Mouse (Mus musculus) heart, postnatal 0 days (tissue): ENCODE results near the gene Asic2.

Experiments used
- CTCF ChIP-seq: IDR thresholded peaks from 2 replicates; pipeline ENCODE4 v1.5.1; 2016; ENCODE audit warnings: antibody characterized with exemption, control low read depth, low read depth
- EP300 ChIP-seq: IDR thresholded peaks from 2 replicates; pipeline ENCODE4 v1.6.1; 2016; ENCODE audit warnings: antibody characterized with exemption, low read depth

DNA sequence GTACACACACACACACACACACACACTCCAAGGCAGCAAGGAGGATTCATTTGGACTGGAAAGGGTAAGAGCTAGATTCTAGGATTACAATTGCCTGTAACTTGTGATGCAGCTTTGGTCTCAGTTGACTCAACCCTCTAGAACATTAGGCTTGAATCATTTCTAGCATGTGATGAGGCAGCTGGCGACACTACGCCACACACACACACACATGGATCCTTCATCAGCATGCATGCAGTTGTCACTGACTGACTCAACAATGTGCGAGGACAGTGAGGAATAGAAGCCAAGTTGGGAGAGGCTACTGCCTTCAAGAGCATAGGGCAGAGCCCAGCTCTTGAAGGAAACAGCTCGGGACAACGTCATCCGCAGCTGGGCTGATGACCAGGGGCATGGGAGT is 843.9 kb downstream of the Asic2 start:
- TF ChIP-seq CTCF = no peak
- no peak for TF ChIP-seq EP300
